Mouse (Mus musculus) effector memory CD4-positive, alpha-beta T cell, adult 7 months (primary cell): Measurements from ENCODE around the gene Oxct1. TPM values are rescaled to one million over a fixed set of nuclear protein-coding genes. Genes with fewer than 3 reads are reported as not detected.

ENCODE experiments used
- polyA plus RNA-seq: library from polyadenylated mRNA; unstranded; fragments of 100-300 nt; shearing (Covaris generic); gene quantifications from one replicate; pipeline ENCODE4 v1.2.1, GENCODE M21; 2017

The Oxct1 gene
- 67.3 TPM for polyA plus RNA-seq

DNA sequence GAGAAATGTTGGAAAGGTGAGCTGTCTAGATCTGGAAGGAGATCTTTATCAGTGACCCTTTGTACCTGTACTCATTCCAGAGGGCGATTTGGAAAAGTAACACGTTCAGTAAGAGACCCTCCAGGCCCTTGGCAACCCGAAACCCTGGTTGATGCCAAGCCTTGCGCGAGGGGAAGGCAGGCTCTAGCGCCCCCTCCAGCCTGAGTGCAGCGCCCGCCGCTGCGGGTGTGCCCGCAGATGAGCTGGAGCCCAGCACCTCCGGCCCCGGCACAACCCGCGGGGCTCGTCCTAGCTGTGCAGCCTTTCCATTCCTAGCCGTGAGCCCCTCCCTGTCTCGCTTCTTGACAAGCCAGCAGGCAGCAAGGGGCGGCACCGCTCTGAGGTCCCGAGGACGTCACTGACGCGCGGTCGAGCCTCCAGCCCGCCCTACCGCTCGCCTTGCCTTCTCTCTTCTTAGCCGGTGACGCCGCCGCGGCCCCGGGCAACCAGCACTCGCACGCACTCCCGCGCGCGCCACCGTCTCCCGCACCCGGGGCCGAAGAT is at the start of gene Oxct1:
Gene Oxct1, plus strand, starts transcription at position 153 of the 543 bp plus-strand sequence.

DNA sequence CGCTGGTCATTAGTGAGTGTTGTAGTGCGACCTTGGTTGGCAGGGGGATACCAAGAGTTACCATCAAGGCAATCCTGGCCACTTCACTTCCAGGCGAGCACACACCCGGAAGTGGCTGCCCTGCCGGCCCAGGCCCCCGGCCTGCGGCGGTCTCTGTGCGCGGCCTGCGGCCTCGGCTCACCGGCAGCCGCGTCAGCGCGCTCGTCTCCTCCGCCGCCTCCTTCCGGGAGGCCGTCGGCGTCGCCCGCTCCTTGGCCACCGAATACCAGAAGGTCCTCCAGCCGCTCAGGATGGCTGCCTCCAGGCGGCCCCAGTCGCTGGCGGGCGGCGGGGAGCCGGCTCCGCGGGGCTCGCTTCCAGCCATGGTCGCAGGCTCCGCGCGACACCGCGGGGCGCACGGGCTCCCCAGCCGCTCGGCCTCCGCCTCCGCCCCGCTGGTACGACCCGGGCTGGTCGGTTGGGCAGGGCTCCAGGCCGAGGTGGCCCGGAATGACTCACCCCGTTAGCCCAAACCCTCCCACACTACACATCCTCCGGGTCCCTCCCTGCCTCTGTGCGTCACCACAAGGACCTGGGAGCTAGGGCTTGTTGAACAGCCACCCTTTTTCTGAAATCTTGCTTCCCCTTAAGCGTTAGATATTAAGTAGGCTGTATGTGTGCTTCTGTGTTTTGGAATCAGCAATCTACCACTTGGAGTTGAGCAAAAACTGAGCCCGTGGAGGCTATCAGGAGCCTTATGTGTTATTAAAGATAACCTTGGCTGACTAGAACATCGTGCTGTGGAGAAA is 46.9 kb upstream of the Oxct1 start, which contains the start of gene Fbxo4:
Gene Fbxo4, minus strand, starts transcription at position 513 of the 788 bp plus-strand sequence.

DNA sequence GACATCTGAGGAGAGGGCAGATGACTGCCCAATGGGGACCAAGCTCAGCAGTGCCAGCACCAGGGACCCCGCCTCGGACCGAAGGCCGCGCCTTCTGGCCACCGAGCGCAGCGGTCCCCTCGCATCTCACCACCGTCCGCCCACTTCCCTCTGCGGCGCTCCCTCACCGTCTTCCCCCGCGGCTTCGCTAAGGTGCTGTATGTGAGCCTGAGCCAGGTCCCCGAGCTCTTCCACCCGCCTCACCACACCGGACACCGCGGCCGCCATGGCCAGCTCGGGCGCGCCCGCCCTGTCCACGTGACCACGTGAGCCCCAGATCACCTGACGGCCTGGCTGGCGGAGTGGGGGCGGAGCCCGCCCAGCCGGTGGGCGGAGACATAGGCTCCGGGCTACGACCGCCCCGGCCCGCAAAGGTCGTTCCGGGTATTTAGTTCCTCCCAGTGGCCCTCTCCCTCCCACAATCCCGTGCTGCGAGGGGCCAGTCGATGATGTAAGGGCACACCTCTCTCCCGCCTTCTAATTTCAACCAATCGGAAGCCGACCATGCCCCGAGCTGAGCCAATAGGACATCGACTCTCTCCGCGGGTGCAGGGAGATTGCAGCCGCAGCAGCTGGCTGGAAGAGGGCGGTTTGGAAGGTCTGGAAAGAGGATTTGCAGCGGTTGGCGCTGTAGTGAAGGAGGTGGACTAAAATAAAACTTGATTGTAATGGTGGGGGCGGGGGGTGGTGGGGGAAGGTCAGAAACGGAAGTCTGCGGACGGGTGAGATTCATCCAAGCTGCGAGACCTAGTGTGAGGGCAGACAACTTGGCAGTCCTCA is 30.5 kb upstream of the Oxct1 start, which contains the start of gene AW549877:
Gene AW549877, minus strand, starts transcription at position 297 of the 819 bp plus-strand sequence.

Other genes starting within 250 kb of the Oxct1 start
- gene Fbxo4, start 46.8 kb upstream of the Oxct1 start, polyA plus RNA-seq, result 16.0 TPM
- 57.2 TPM for gene AW549877, start 30.6 kb upstream of the Oxct1 start, polyA plus RNA-seq